Mouse (Mus musculus) hindbrain, embryonic 11.5 days (tissue): ENCODE measurements around the gene Gm10309. TPM values are rescaled to one million over a fixed set of nuclear protein-coding genes. Genes with fewer than 3 reads are reported as not detected.

Source experiments
- ATAC-seq: fragments of 200-750 bp; cut with Nextera tagmentation; 2 replicates; pipeline ENCODE4 v1.8.0; 2017; ENCODE audit warnings: mild to moderate bottlenecking, moderate TSS enrichment, moderate library complexity; ENCODE audit not compliant: low FRiP score
- DNase-seq: peaks from one replicate; pipeline ENCODE4 v3.0.0-alpha.2; 2015; ENCODE audit warnings: low spot score
- H3K27ac ChIP-seq: fragments of 300-500 bp; sonication (generic); 2 replicates; pipeline ENCODE4 v1.5.1; 2014; ENCODE audit warnings: mild to moderate bottlenecking, low read depth, low read length
- H3K27me3 ChIP-seq: fragments of 300-500 bp; sonication (generic); 2 replicates; pipeline ENCODE4 v1.6.1; 2014; ENCODE audit warnings: mild to moderate bottlenecking, low read length, moderate library complexity, mixed read lengths; ENCODE audit not compliant: control insufficient read depth, insufficient read depth
- H3K36me3 ChIP-seq: fragments of 300-500 bp; sonication (generic); 2 replicates; pipeline ENCODE4 v1.6.1; 2014; ENCODE audit warnings: mild to moderate bottlenecking, low read length, moderate library complexity, mixed read lengths; ENCODE audit not compliant: control insufficient read depth, insufficient read depth
- H3K4me1 ChIP-seq: fragments of 300-500 bp; sonication (generic); replicated peaks from 2 replicates; pipeline ENCODE4 v1.6.1; 2014; ENCODE audit warnings: low read length, mixed read lengths; ENCODE audit not compliant: control insufficient read depth, insufficient read depth
- H3K4me2 ChIP-seq: fragments of 300-500 bp; sonication (generic); replicated peaks from 2 replicates; pipeline ENCODE4 v1.6.1; 2014; ENCODE audit warnings: mild to moderate bottlenecking, low read depth, low read length
- H3K4me3 ChIP-seq: fragments of 300-500 bp; sonication (generic); 2 replicates; pipeline ENCODE4 v1.5.1; 2014; ENCODE audit warnings: low read depth, low read length
- H3K9ac ChIP-seq: fragments of 300-500 bp; sonication (generic); 2 replicates; pipeline ENCODE4 v1.6.1; 2014; ENCODE audit warnings: low read depth, low read length
- H3K9me3 ChIP-seq: fragments of 300-500 bp; sonication (generic); 2 replicates; pipeline ENCODE4 v1.6.1; 2016; ENCODE audit warnings: low read length; ENCODE audit not compliant: control insufficient read depth
- WGBS: fragments of 180-500 bp; shearing (Covaris S2); extraction: QIAGEN DNeasy Blood & Tissue Kit; methylation state at CpG from one replicate; pipeline ENCODE4 v1.1.7; 2014; 5-methylcytosine and 5-hydroxymethylcytosine counted together
- polyA plus RNA-seq: library from polyadenylated mRNA; unstranded; fragments of >200 nt; fragmentation: Nextera tagmentation; extraction: Ambion mirVana; gene quantifications from 2 replicates; pipeline ENCODE4 v1.2.1, GENCODE M21; 2014

Gm10309 gene
- polyA plus RNA-seq, 1 experiment from 2014 or later = 0.25 TPM

- DNase-seq (no peak), ATAC-seq (no peak)
- 51% methylated on average over 5 of the region's 5 CpGs for WGBS
- H3K36me3 ChIP-seq = no peaks in the 10 kb centered on the region
- H3K27me3 ChIP-seq = no peaks in the 10 kb centered on the region
- H3K4me2 ChIP-seq = no peak overlapping the region
- H3K9me3 ChIP-seq = no peaks in the 10 kb centered on the region
- no peak overlapping the region for H3K4me3 ChIP-seq
- no peak overlapping the region for H3K27ac ChIP-seq
- H3K9ac ChIP-seq = no peak overlapping the region
- no peaks in the 10 kb centered on the region for H3K4me1 ChIP-seq
Observed at GRCm38 (mm10) chr17:86471684-86472083, 33.3 kb downstream of the Gm10309 start.

- DNase-seq = no peak
- Histone ChIP-seq H3K4me3 (no peak overlapping the region), H3K27me3 (no peaks in the 10 kb centered on the region), H3K9me3 (no peaks in the 10 kb centered on the region), H3K9ac (no peak overlapping the region), H3K4me1 (no peaks in the 10 kb centered on the region; the same call in 1 of the 2 replicates), H3K27ac (no peak overlapping the region), H3K36me3 (no peaks in the 10 kb centered on the region), H3K4me2 (no peak overlapping the region)
- WGBS = 88% methylated on average over 5 of the region's 5 CpGs
- ATAC-seq = no peak
Observed at GRCm38 (mm10) chr17:86470160-86470559, 34.9 kb downstream of the Gm10309 start.

- H3K4me2 ChIP-seq = no peak overlapping the region
- 73% methylated on average over 5 of the region's 5 CpGs for WGBS
- H3K27ac ChIP-seq = no peak overlapping the region
- H3K9ac ChIP-seq = no peak overlapping the region
- H3K36me3 ChIP-seq = no peaks in the 10 kb centered on the region
- no peak for ATAC-seq
- no peaks in the 10 kb centered on the region for H3K9me3 ChIP-seq
- no peaks in the 10 kb centered on the region for H3K27me3 ChIP-seq
- no peak for DNase-seq
- no peak overlapping the region for H3K4me3 ChIP-seq
- no peaks in the 10 kb centered on the region; the same call in 1 of the 2 replicates for H3K4me1 ChIP-seq
Observed at GRCm38 (mm10) chr17:86467967-86468366, 37.1 kb downstream of the Gm10309 start.

- H3K9ac ChIP-seq = no peak overlapping the region
- H3K4me1 ChIP-seq = no peaks in the 10 kb centered on the region; the same call in 1 of the 2 replicates
- H3K27ac ChIP-seq = no peak overlapping the region
- H3K4me3 ChIP-seq = no peak overlapping the region
- WGBS = 54% methylated on average over 10 of the region's 10 CpGs
- H3K4me2 ChIP-seq = no peak overlapping the region
- DNase-seq (no peak), ATAC-seq (no peak)
- no peaks in the 10 kb centered on the region for H3K27me3 ChIP-seq
- H3K36me3 ChIP-seq = no peaks in the 10 kb centered on the region
- no peaks in the 10 kb centered on the region for H3K9me3 ChIP-seq
Observed at GRCm38 (mm10) chr17:86467291-86467898, 37.6 kb downstream of the Gm10309 start.

GRCm38 (mm10) chr17:86466871-86467270, 38.2 kb downstream of the Gm10309 start:
- H3K9ac ChIP-seq = no peak overlapping the region
- H3K27me3 ChIP-seq = no peaks in the 10 kb centered on the region
- H3K4me3 ChIP-seq = no peak overlapping the region
- no peaks in the 10 kb centered on the region; the same call in 1 of the 2 replicates for H3K4me1 ChIP-seq
- 61% methylated on average over 7 of the region's 7 CpGs for WGBS
- ATAC-seq (no peak), DNase-seq (no peak)
- H3K4me2 ChIP-seq = no peak overlapping the region
- H3K27ac ChIP-seq = no peak overlapping the region
- H3K9me3 ChIP-seq = no peaks in the 10 kb centered on the region
- no peaks in the 10 kb centered on the region for H3K36me3 ChIP-seq

GRCm38 (mm10) chr17:86466412-86466811, 38.6 kb downstream of the Gm10309 start:
- ATAC-seq (no peak), DNase-seq (no peak)
- Histone ChIP-seq H3K9ac (no peak overlapping the region), H3K4me3 (no peak overlapping the region), H3K27ac (no peak overlapping the region), H3K9me3 (no peaks in the 10 kb centered on the region), H3K4me2 (no peak overlapping the region), H3K27me3 (no peaks in the 10 kb centered on the region), H3K4me1 (no peaks in the 10 kb centered on the region; the same call in 1 of the 2 replicates), H3K36me3 (no peaks in the 10 kb centered on the region)
- WGBS = 71% methylated on average over 7 of the region's 7 CpGs

GRCm38 (mm10) chr17:86465865-86466264, 39.2 kb downstream of the Gm10309 start:
- no peak overlapping the region for H3K4me2 ChIP-seq

GRCm38 (mm10) chr17:86464689-86465363, 40.2 kb downstream of the Gm10309 start:
- no peak overlapping the region for H3K4me2 ChIP-seq
- H3K4me1 ChIP-seq = no peaks in the 10 kb centered on the region; the same call in 1 of the 2 replicates
- peak; percentile 27 for DNase-seq
- no peaks in the 10 kb centered on the region for H3K9me3 ChIP-seq
- no peak for ATAC-seq
- H3K36me3 ChIP-seq = no peaks in the 10 kb centered on the region
- H3K9ac ChIP-seq = no peak overlapping the region
- H3K27me3 ChIP-seq = no peaks in the 10 kb centered on the region
- WGBS = 41% methylated on average over 16 of the region's 16 CpGs
- H3K4me3 ChIP-seq = no peak overlapping the region
- no peak overlapping the region for H3K27ac ChIP-seq

More at GRCm38 (mm10) chr17:86465865-86466264, 39.2 kb downstream of the Gm10309 start:
- ATAC-seq = no peak
- Histone ChIP-seq H3K9ac (no peak overlapping the region), H3K27me3 (no peaks in the 10 kb centered on the region), H3K9me3 (no peaks in the 10 kb centered on the region), H3K4me1 (no peaks in the 10 kb centered on the region; the same call in 1 of the 2 replicates), H3K4me3 (no peak overlapping the region), H3K27ac (no peak overlapping the region), H3K36me3 (no peaks in the 10 kb centered on the region)
- WGBS = 66% methylated on average over 13 of the region's 13 CpGs
- no peak for DNase-seq

GRCm38 (mm10) chr17:86464197-86464596, 40.8 kb downstream of the Gm10309 start:
- WGBS = 92% methylated on average over 8 of the region's 8 CpGs
- H3K4me2 ChIP-seq = no peak overlapping the region

More at GRCm38 (mm10) chr17:86464197-86464596, 40.8 kb downstream of the Gm10309 start:
- DNase-seq = no peak
- Histone ChIP-seq H3K36me3 (no peaks in the 10 kb centered on the region), H3K27me3 (no peaks in the 10 kb centered on the region), H3K9ac (no peak overlapping the region), H3K27ac (no peak overlapping the region), H3K9me3 (no peaks in the 10 kb centered on the region), H3K4me1 (no peaks in the 10 kb centered on the region; the same call in 1 of the 2 replicates), H3K4me3 (no peak overlapping the region)
- no peak for ATAC-seq
